Comparison of ENCODE assay signal across 24 mouse cellular contexts in genomic region chr5:74923337-74923736, GRCm38 (mm10).
DNase-seq lines count a peak whose midpoint lies in the region; ATAC-seq lines count a peak whose summit lies in the region.
"Had no signal": no experiment of that assay in that cellular context is flagged by ENCODE, and none has a peak within 500 bp of the region (broad histone marks: within the 10 kb centered on the region; RNA-seq: fewer than 3 reads in every experiment).

No protein-coding gene starts in this region.

- no peak overlapping the region for H3K27ac ChIP-seq in heart, embryonic 12.5 days (ENCODE audit: poor library complexity, severe bottlenecking)
- no peak overlapping the region for H3K27ac ChIP-seq in kidney, embryonic 14.5 days (ENCODE audit: low read depth, low read length)
- H3K27ac ChIP-seq: embryonic facial prominence, embryonic 10.5 days; embryonic facial prominence, embryonic 13.5 days; forebrain, embryonic 12.5 days; forebrain, embryonic 15.5 days; heart, embryonic 13.5 days; hindbrain, embryonic 12.5 days; hindbrain, embryonic 15.5 days had no signal

- H3K4me1 ChIP-seq in heart, embryonic 12.5 days (replicated peaks) = peaks cover 5% of the 10 kb centered on the region
- peaks cover 9% of the 10 kb centered on the region; the same call in 1 of the 2 replicates for H3K4me1 ChIP-seq in kidney, embryonic 14.5 days (ENCODE audit: control insufficient read depth, insufficient read depth, low read length)
- H3K4me1 ChIP-seq: forebrain, embryonic 12.5 days; forebrain, embryonic 15.5 days; heart, embryonic 13.5 days; hindbrain, embryonic 12.5 days; hindbrain, embryonic 15.5 days had no signal

- no peaks in the 10 kb centered on the region for H3K9me3 ChIP-seq in heart, embryonic 12.5 days (replicated peaks)
- no peaks in the 10 kb centered on the region for H3K9me3 ChIP-seq in kidney, embryonic 14.5 days (ENCODE audit: control insufficient read depth, low read length)
- H3K9me3 ChIP-seq: embryonic facial prominence, embryonic 10.5 days; embryonic facial prominence, embryonic 13.5 days; forebrain, embryonic 12.5 days; forebrain, embryonic 15.5 days; heart, embryonic 13.5 days; hindbrain, embryonic 12.5 days; hindbrain, embryonic 15.5 days had no signal

- H3K9ac ChIP-seq in heart, embryonic 12.5 days = no peak overlapping the region
- H3K9ac ChIP-seq in kidney, embryonic 14.5 days (ENCODE audit: low read depth, low read length) = no peak overlapping the region
- H3K9ac ChIP-seq: embryonic facial prominence, embryonic 13.5 days; forebrain, embryonic 12.5 days; forebrain, embryonic 15.5 days; heart, embryonic 13.5 days; hindbrain, embryonic 12.5 days; hindbrain, embryonic 15.5 days had no signal

- no peaks in the 10 kb centered on the region for H3K36me3 ChIP-seq in heart, embryonic 12.5 days
- H3K36me3 ChIP-seq in kidney, embryonic 14.5 days (ENCODE audit: control insufficient read depth, insufficient read depth, low read length) = no peaks in the 10 kb centered on the region
- H3K36me3 ChIP-seq: embryonic facial prominence, embryonic 10.5 days; embryonic facial prominence, embryonic 13.5 days; forebrain, embryonic 12.5 days; forebrain, embryonic 15.5 days; heart, embryonic 13.5 days; hindbrain, embryonic 12.5 days; hindbrain, embryonic 15.5 days had no signal

- no peaks in the 10 kb centered on the region; the same call in 1 of the 2 replicates for H3K27me3 ChIP-seq in heart, embryonic 12.5 days (replicated peaks)
- H3K27me3 ChIP-seq in kidney, embryonic 14.5 days (ENCODE audit: control insufficient read depth, insufficient read depth, low read length) = no peaks in the 10 kb centered on the region
- H3K27me3 ChIP-seq: embryonic facial prominence, embryonic 13.5 days; forebrain, embryonic 12.5 days; forebrain, embryonic 15.5 days; heart, embryonic 13.5 days; hindbrain, embryonic 12.5 days; hindbrain, embryonic 15.5 days had no signal

- 61% methylated on average over 2 of the region's 2 CpGs for WGBS in heart, embryonic 12.5 days
- 83% methylated on average over 2 of the region's 2 CpGs for WGBS in kidney, embryonic 14.5 days

- DNase-seq in heart, adult 18-20 months = peak; percentile 47 to 54
- DNase-seq in heart, postnatal 10 days = peak; percentile 41 to 53
- no peak for DNase-seq in heart, postnatal 36 days
- peak; percentile 27 for DNase-seq in heart, postnatal 25 days (ENCODE audit: low spot score)
- DNase-seq: adrenal gland, adult 8-10 months; adrenal gland, postnatal 25 days; cerebellum, adult 11-12 months; cerebellum, adult 8-10 months; cerebellum, postnatal 36 days; embryo, embryonic 11 days; gastrocnemius, postnatal 14 days; kidney, adult 2 months had no signal

- no peak overlapping the region for H3K4me2 ChIP-seq in heart, embryonic 12.5 days
- H3K4me2 ChIP-seq in kidney, embryonic 14.5 days (replicated peaks; ENCODE audit: low read depth, low read length) = no peak overlapping the region
- H3K4me2 ChIP-seq: embryonic facial prominence, embryonic 13.5 days; forebrain, embryonic 12.5 days; forebrain, embryonic 15.5 days; heart, embryonic 13.5 days; hindbrain, embryonic 12.5 days; hindbrain, embryonic 15.5 days had no signal

- no peak for ATAC-seq in heart, embryonic 12.5 days (ENCODE audit: insufficient number of reproducible peaks, low FRiP score)
- ATAC-seq in kidney, embryonic 14.5 days (ENCODE audit: low FRiP score, low TSS enrichment) = no peak
- ATAC-seq: CD4-positive, CD25-positive, alpha-beta regulatory T cell, adult 4 months; forebrain, embryonic 15.5 days; intestine, postnatal 0 days had no signal

- H3K4me3 ChIP-seq in heart, embryonic 12.5 days = no peak overlapping the region
- no peak overlapping the region for H3K4me3 ChIP-seq in kidney, embryonic 14.5 days (ENCODE audit: low read length)
- H3K4me3 ChIP-seq: embryonic facial prominence, embryonic 10.5 days; embryonic facial prominence, embryonic 13.5 days; erythroblast, embryonic 14.5 days; forebrain, embryonic 12.5 days; forebrain, embryonic 15.5 days; heart, embryonic 13.5 days; hindbrain, embryonic 12.5 days; hindbrain, embryonic 15.5 days had no signal

- intact Hi-C loops in heart, postnatal 10 days (cut with DNase I) = no loop called here
- intact Hi-C loops in heart, postnatal 36 days (cut with DNase I) = no loop called here
- intact Hi-C loops in heart, postnatal 25 days (cut with DNase I) = no loop called here

Comparison
In these comparisons a context has a peak if more than half of its experiments do, and no peak if none do; other contexts are left out.
1. DNase-seq: peak in heart, adult 18-20 months (2 of 2), heart, postnatal 10 days (2 of 2) and heart, postnatal 25 days (single experiment); none in heart, postnatal 36 days (0 of 2).